Comparison of ENCODE assay signal across 8 mouse cellular contexts in the genomic region with DNA sequence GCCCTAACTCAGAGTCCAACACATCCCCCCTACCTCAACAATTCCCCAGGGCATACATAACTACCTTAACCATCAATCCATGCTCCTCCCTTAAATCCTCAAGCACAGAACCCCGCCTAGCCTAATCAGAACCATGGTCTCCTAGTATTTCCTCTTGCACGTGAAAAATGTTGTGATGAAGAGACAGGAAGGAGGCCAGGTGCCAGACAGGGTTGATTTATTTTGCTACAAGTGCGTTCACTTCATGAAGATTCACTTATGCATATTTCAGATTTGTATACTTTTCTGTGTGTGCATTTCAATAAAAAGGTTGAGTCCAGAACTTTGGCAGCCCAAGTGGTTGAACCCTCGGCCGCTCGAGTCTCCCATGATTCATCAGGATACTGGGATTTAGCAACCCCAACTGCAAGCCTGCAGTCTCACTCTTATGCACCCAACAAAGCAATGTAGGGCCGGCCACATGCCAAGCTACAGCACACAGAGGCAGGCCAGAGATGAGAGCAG. TPM values are rescaled to one million over a fixed set of nuclear protein-coding genes. Genes with fewer than 3 reads are reported as not detected.
DNase-seq lines count a peak whose midpoint lies in the region; ATAC-seq lines count a peak whose summit lies in the region.

No protein-coding gene starts in this region.

- intact Hi-C loops in heart, postnatal 25 days (cut with DNase I): loop anchor here (2.0 to 5.0 kb wide), 2 partner anchors 39 to 48 kb away; no protein-coding TSS in a partner anchor

- no peak for ATAC-seq in heart, embryonic 12.5 days (ENCODE audit: insufficient number of reproducible peaks, low FRiP score)
- peak; percentile 11; the same call in 1 of the 2 replicates for ATAC-seq in embryonic facial prominence, embryonic 11.5 days (replicated peaks; ENCODE audit: insufficient number of reproducible peaks, low FRiP score, low TSS enrichment, low read depth)
- ATAC-seq in intestine, embryonic 15.5 days: no peak
- no peak; the same call in none of the 2 replicates for ATAC-seq in midbrain, embryonic 13.5 days
- no peak for ATAC-seq in activated CD4-positive, CD25-positive, alpha-beta regulatory T cell, adult 4 months

- H3K9me3 ChIP-seq in heart, embryonic 12.5 days (replicated peaks): no peaks in the 10 kb centered on the region
- no peaks in the 10 kb centered on the region for H3K9me3 ChIP-seq in embryonic facial prominence, embryonic 11.5 days (replicated peaks; ENCODE audit: control insufficient read depth, low read length)
- H3K9me3 ChIP-seq in intestine, embryonic 15.5 days: no peaks in the 10 kb centered on the region
- peaks cover 4% of the 10 kb centered on the region; the same call in 1 of the 2 replicates for H3K9me3 ChIP-seq in midbrain, embryonic 13.5 days

- H3K4me3 ChIP-seq in heart, embryonic 12.5 days: peak overlapping the region; percentile 77
- H3K4me3 ChIP-seq in embryonic facial prominence, embryonic 11.5 days (ENCODE audit: low read depth, low read length): peak overlapping the region; percentile 93
- peak overlapping the region; percentile 84 for H3K4me3 ChIP-seq in intestine, embryonic 15.5 days (replicated peaks)
- H3K4me3 ChIP-seq in midbrain, embryonic 13.5 days (replicated peaks): peak overlapping the region; percentile 98

- peaks cover 22% of the 10 kb centered on the region for H3K4me1 ChIP-seq in heart, embryonic 12.5 days (replicated peaks)
- H3K4me1 ChIP-seq in embryonic facial prominence, embryonic 11.5 days (ENCODE audit: control insufficient read depth, insufficient read depth, low read length): no peaks in the 10 kb centered on the region
- peaks cover 4% of the 10 kb centered on the region for H3K4me1 ChIP-seq in intestine, embryonic 15.5 days (replicated peaks)
- H3K4me1 ChIP-seq in midbrain, embryonic 13.5 days (replicated peaks): peaks cover 29% of the 10 kb centered on the region

- H3K4me2 ChIP-seq in heart, embryonic 12.5 days: peak overlapping the region; percentile 89
- H3K4me2 ChIP-seq in embryonic facial prominence, embryonic 11.5 days (ENCODE audit: low read depth, low read length): no peak overlapping the region
- H3K4me2 ChIP-seq in intestine, embryonic 15.5 days (replicated peaks): peak overlapping the region; percentile 84
- H3K4me2 ChIP-seq in midbrain, embryonic 13.5 days (replicated peaks): peak overlapping the region; percentile 81

- DNase-seq in heart, postnatal 25 days (ENCODE audit: low spot score): no peak
- no peak for DNase-seq in embryonic facial prominence, embryonic 11.5 days (ENCODE audit: low spot score)
- no peak for DNase-seq in spleen, postnatal 10 days (ENCODE audit: low spot score in 2 of 2)
- no peak for DNase-seq in ovary, postnatal 36 days (ENCODE audit: low spot score)

- H3K27ac ChIP-seq in heart, embryonic 12.5 days (ENCODE audit: poor library complexity, severe bottlenecking): peak overlapping the region; percentile 90
- no peak overlapping the region for H3K27ac ChIP-seq in embryonic facial prominence, embryonic 11.5 days (replicated peaks; ENCODE audit: low read depth, low read length)
- H3K27ac ChIP-seq in intestine, embryonic 15.5 days: no peak overlapping the region
- peak overlapping the region; percentile 86; the same call in 1 of the 2 replicates for H3K27ac ChIP-seq in midbrain, embryonic 13.5 days

- 0 out of 2 replicates have a peak, but pooled peaks cover 4% of the 10 kb centered on the region for H3K36me3 ChIP-seq in heart, embryonic 12.5 days
- no peaks in the 10 kb centered on the region for H3K36me3 ChIP-seq in embryonic facial prominence, embryonic 11.5 days (replicated peaks; ENCODE audit: control insufficient read depth, insufficient read depth, low read depth, low read length)
- no peaks in the 10 kb centered on the region for H3K36me3 ChIP-seq in intestine, embryonic 15.5 days
- no peaks in the 10 kb centered on the region for H3K36me3 ChIP-seq in midbrain, embryonic 13.5 days

- H3K27me3 ChIP-seq in heart, embryonic 12.5 days (replicated peaks): no peaks in the 10 kb centered on the region
- no peaks in the 10 kb centered on the region for H3K27me3 ChIP-seq in embryonic facial prominence, embryonic 11.5 days (ENCODE audit: control insufficient read depth, insufficient read depth, low read length)
- no peaks in the 10 kb centered on the region for H3K27me3 ChIP-seq in intestine, embryonic 15.5 days (replicated peaks)
- peaks cover 4% of the 10 kb centered on the region; the same call in 1 of the 2 replicates for H3K27me3 ChIP-seq in midbrain, embryonic 13.5 days

- H3K9ac ChIP-seq in heart, embryonic 12.5 days: no peak overlapping the region
- no peak overlapping the region for H3K9ac ChIP-seq in embryonic facial prominence, embryonic 11.5 days (replicated peaks; ENCODE audit: low read length)
- H3K9ac ChIP-seq in intestine, embryonic 15.5 days: no peak overlapping the region
- no peak overlapping the region for H3K9ac ChIP-seq in midbrain, embryonic 13.5 days (replicated peaks)

- WGBS in heart, embryonic 12.5 days: 86% methylated on average over 7 of the region's 7 CpGs
- 82% methylated on average over 7 of the region's 7 CpGs for WGBS in embryonic facial prominence, embryonic 11.5 days
- WGBS in intestine, embryonic 15.5 days: 77% methylated on average over 7 of the region's 7 CpGs
- 94% methylated on average over 7 of the region's 7 CpGs for WGBS in midbrain, embryonic 13.5 days

RNA-seq across cellular contexts. Expression of a gene that starts 0.4 kb away (rescaled TPM):
- 23.1 and 25.9 TPM in 2 replicates for polyA plus RNA-seq in heart, embryonic 12.5 days (2016; fragmentation: Nextera tagmentation; extraction: Ambion mirVana)
- 10 to 100 TPM; 23.7 to 27.0 TPM for total RNA-seq in heart, postnatal 25 days (2021)
- polyA plus RNA-seq in embryonic facial prominence, embryonic 11.5 days (2014; fragmentation: Nextera tagmentation; extraction: Ambion mirVana): 24.2 and 28.5 TPM in 2 replicates
- polyA plus RNA-seq in intestine, embryonic 15.5 days (2015; fragmentation: Nextera tagmentation; extraction: Ambion mirVana): 13.1 and 19.4 TPM in 2 replicates
- 48.3 and 51.2 TPM in 2 replicates for polyA plus RNA-seq in midbrain, embryonic 13.5 days (2015; fragmentation: Nextera tagmentation; extraction: Ambion mirVana)
- under 1 TPM; 0.33 to 0.40 TPM for polyA plus RNA-seq in activated CD4-positive, CD25-positive, alpha-beta regulatory T cell, adult 4 months (2017; shearing (Covaris generic))

Comparison
In these comparisons a context has a peak if more than half of its experiments do, and no peak if none do; other contexts are left out.
1. H3K27ac ChIP-seq: peak in heart, embryonic 12.5 days (single experiment) and midbrain, embryonic 13.5 days (single experiment); none in embryonic facial prominence, embryonic 11.5 days (single experiment) and intestine, embryonic 15.5 days (single experiment).
2. RNA of a gene that starts 0.4 kb away (polyA plus RNA-seq): 48.3 to 51.2 TPM in midbrain, embryonic 13.5 days, 24.2 to 28.5 TPM in embryonic facial prominence, embryonic 11.5 days, 23.1 to 25.9 TPM in heart, embryonic 12.5 days and 13.1 to 19.4 TPM in intestine, embryonic 15.5 days; 0.33 to 0.40 TPM in activated CD4-positive, CD25-positive, alpha-beta regulatory T cell, adult 4 months; every median in the first group is over 10 times any median in the second.
3. Peak in every context shown above with its lines, with median percentiles within 50 percentile points of each other: H3K4me3 ChIP-seq.